Mouse (Mus musculus): Measurements from ENCODE around the gene 4930432K21Rik.

GRCm38 (mm10) chr8:84147324-84147766 is 480 bp upstream of the 4930432K21Rik start:
- TF ChIP-seq SIN3A (IDR thresholded peaks at IDR 0.05; ENCODE audit: low read length) (no peak), ZNF384 (IDR thresholded peaks at IDR 0.05; ENCODE audit: low read depth, low read length) (no peak), POLR2A (IDR thresholded peaks at IDR 0.05; ENCODE audit: low read depth, low read length) (no peak), CTCF (conservative IDR thresholded peaks at IDR 0.05 in 1 of 2, IDR thresholded peaks at IDR 0.05 in 1 of 2; ENCODE audit: low read depth in 2 of 2, low read length in 2 of 2) (no peak), BHLHE40 (IDR thresholded peaks at IDR 0.05; ENCODE audit: low read depth, low read length) (no peak), HCFC1 (IDR thresholded peaks at IDR 0.05; ENCODE audit: low read depth, low read length) (no peak), NRF1 (IDR thresholded peaks at IDR 0.05; ENCODE audit: low read depth, low read length) (no peak), MXI1 (IDR thresholded peaks at IDR 0.05; ENCODE audit: low read depth, low read length) (no peak; the same call in 1 of the 2 replicates), EP300 (IDR thresholded peaks at IDR 0.05; ENCODE audit: low read length) (no peak), MAX (IDR thresholded peaks at IDR 0.05; ENCODE audit: low read length) (no peak), USF1 (IDR thresholded peaks at IDR 0.05; ENCODE audit: low read depth, low read length) (no peak)
